Mouse (Mus musculus) heart, adult 2 months (tissue): ENCODE results near the gene Adnp.

Experiments
- CTCF ChIP-seq: fragments of 200-600 bp; IDR thresholded peaks from 2 replicates; pipeline ENCODE4 v1.8.1; 2022; ENCODE audit warnings: antibody characterized with exemption, mild to moderate bottlenecking, moderate library complexity
- POLR2A ChIP-seq: fragments of 200-500 bp; IDR thresholded peaks from 2 replicates; pipeline ENCODE4 v1.6.1; 2011; ENCODE audit warnings: mild to moderate bottlenecking, low read depth, low read length, control low read depth; ENCODE audit not compliant: insufficient read depth

DNA sequence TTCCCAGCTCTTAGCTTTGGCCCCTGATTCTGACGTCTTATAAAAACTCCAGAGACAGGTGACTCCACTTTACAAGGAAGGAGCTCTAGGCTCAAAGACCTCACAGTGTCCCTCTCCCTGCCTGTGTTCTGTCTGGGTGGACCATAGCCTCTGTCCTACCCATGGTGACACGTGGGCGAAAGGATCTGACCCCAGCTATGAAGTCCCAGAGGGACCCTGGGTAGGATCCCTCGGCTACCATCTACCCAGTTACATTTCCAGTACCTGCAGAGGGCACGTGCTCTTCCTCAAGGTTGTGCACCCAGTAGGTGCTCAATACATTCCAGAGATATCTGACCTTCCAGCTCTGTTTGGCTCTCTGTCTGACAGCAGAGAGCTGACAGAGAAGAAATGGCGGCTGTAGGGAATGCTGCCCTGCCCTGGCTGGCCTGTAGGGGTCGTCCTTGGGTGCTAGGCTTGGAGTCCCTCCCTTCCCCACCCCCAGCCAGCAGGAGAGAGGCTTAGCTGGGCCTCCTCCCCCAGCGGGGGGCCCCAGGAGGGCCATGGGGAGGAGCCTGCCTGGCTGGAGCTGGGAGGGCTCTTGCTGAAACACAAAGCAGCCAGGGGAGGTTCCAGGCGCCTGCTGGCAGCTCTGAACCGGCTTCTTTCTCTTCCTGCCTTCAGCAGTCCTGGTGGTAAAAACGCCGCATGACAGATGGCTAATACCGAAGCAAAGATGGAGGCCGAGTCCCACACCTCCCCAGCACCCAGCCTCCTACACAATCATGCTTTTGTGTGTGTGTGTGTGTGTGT, 52.6 kb downstream of the Adnp start:
- TF ChIP-seq POLR2A, result no peak
- peak; percentile 63 for TF ChIP-seq CTCF
